Mouse (Mus musculus): Measurements from ENCODE around the gene Rora. TPM values are rescaled to one million over a fixed set of nuclear protein-coding genes. Genes with fewer than 3 reads are reported as not detected.

Gene Rora
- polyA plus RNA-seq, 1 experiment from 2014 or later, result 43.6 TPM

GRCm38 (mm10) chr9:69174527-69175116 lies 521.0 kb downstream of the Rora start:
- no peak for ATAC-seq
- Histone ChIP-seq H3K36me3 (ENCODE audit: control insufficient read depth, insufficient read depth, low read length) (no peaks in the 10 kb centered on the region), H3K4me2 (ENCODE audit: low read length) (no peak overlapping the region), H3K27ac (ENCODE audit: low read length) (no peak overlapping the region), H3K4me1 (ENCODE audit: control insufficient read depth, insufficient read depth, low read length) (no peaks in the 10 kb centered on the region), H3K9me3 (replicated peaks; ENCODE audit: control insufficient read depth, low read length, poor library complexity, severe bottlenecking) (no peaks in the 10 kb centered on the region), H3K9ac (ENCODE audit: low read depth, low read length) (no peak overlapping the region), H3K4me3 (ENCODE audit: low read depth, low read length) (no peak overlapping the region), H3K27me3 (ENCODE audit: control insufficient read depth, insufficient read depth, low read depth, low read length) (no peaks in the 10 kb centered on the region)
- WGBS, result 76% methylated on average over 10 of the region's 10 CpGs

- Histone ChIP-seq H3K4me3 (ENCODE audit: low read depth, low read length) (no peak overlapping the region), H3K27me3 (ENCODE audit: control insufficient read depth, insufficient read depth, low read depth, low read length) (no peaks in the 10 kb centered on the region), H3K27ac (ENCODE audit: low read length) (no peak overlapping the region), H3K36me3 (ENCODE audit: control insufficient read depth, insufficient read depth, low read length) (no peaks in the 10 kb centered on the region), H3K4me1 (ENCODE audit: control insufficient read depth, insufficient read depth, low read length) (no peaks in the 10 kb centered on the region), H3K9ac (ENCODE audit: low read depth, low read length) (no peak overlapping the region), H3K4me2 (ENCODE audit: low read length) (no peak overlapping the region), H3K9me3 (replicated peaks; ENCODE audit: control insufficient read depth, low read length, poor library complexity, severe bottlenecking) (no peaks in the 10 kb centered on the region)
- ATAC-seq, result no peak
- 88% methylated on average over 3 of the region's 3 CpGs for WGBS
Observed at GRCm38 (mm10) chr9:69176988-69177387, 523.4 kb downstream of the Rora start.

GRCm38 (mm10) chr9:69179224-69179623 lies 525.6 kb downstream of the Rora start:
- no peaks in the 10 kb centered on the region for H3K27me3 ChIP-seq (ENCODE audit: control insufficient read depth, insufficient read depth, low read depth, low read length)
- H3K9me3 ChIP-seq (replicated peaks; ENCODE audit: control insufficient read depth, low read length, poor library complexity, severe bottlenecking), result no peaks in the 10 kb centered on the region
- no peak overlapping the region for H3K4me2 ChIP-seq (ENCODE audit: low read length)
- no peaks in the 10 kb centered on the region for H3K36me3 ChIP-seq (ENCODE audit: control insufficient read depth, insufficient read depth, low read length)
- no peak overlapping the region for H3K4me3 ChIP-seq (ENCODE audit: low read depth, low read length)
- no peak for ATAC-seq
- H3K4me1 ChIP-seq (ENCODE audit: control insufficient read depth, insufficient read depth, low read length), result no peaks in the 10 kb centered on the region
- WGBS, result 85% methylated on average over 8 of the region's 8 CpGs
- no peak overlapping the region for H3K9ac ChIP-seq (ENCODE audit: low read depth, low read length)
- no peak overlapping the region for H3K27ac ChIP-seq (ENCODE audit: low read length)

GRCm38 (mm10) chr9:69180961-69181360 lies 527.4 kb downstream of the Rora start:
- H3K27ac ChIP-seq (ENCODE audit: low read length), result no peak overlapping the region
- H3K4me1 ChIP-seq (ENCODE audit: control insufficient read depth, insufficient read depth, low read length), result no peaks in the 10 kb centered on the region
- no peaks in the 10 kb centered on the region for H3K27me3 ChIP-seq (ENCODE audit: control insufficient read depth, insufficient read depth, low read depth, low read length)
- H3K4me2 ChIP-seq (ENCODE audit: low read length), result no peak overlapping the region
- H3K9me3 ChIP-seq (replicated peaks; ENCODE audit: control insufficient read depth, low read length, poor library complexity, severe bottlenecking), result no peaks in the 10 kb centered on the region
- no peak for ATAC-seq
- no peak overlapping the region for H3K9ac ChIP-seq (ENCODE audit: low read depth, low read length)
- H3K4me3 ChIP-seq (ENCODE audit: low read depth, low read length), result no peak overlapping the region
- 54% methylated on average over 3 of the region's 3 CpGs for WGBS
- no peaks in the 10 kb centered on the region for H3K36me3 ChIP-seq (ENCODE audit: control insufficient read depth, insufficient read depth, low read length)

- Histone ChIP-seq H3K9ac (ENCODE audit: low read depth, low read length) (no peak overlapping the region), H3K27me3 (ENCODE audit: control insufficient read depth, insufficient read depth, low read depth, low read length) (no peaks in the 10 kb centered on the region), H3K9me3 (replicated peaks; ENCODE audit: control insufficient read depth, low read length, poor library complexity, severe bottlenecking) (no peaks in the 10 kb centered on the region), H3K36me3 (ENCODE audit: control insufficient read depth, insufficient read depth, low read length) (no peaks in the 10 kb centered on the region), H3K4me3 (ENCODE audit: low read depth, low read length) (no peak overlapping the region), H3K27ac (ENCODE audit: low read length) (no peak overlapping the region), H3K4me2 (ENCODE audit: low read length) (no peak overlapping the region), H3K4me1 (ENCODE audit: control insufficient read depth, insufficient read depth, low read length) (no peaks in the 10 kb centered on the region)
- no peak for ATAC-seq
Observed at GRCm38 (mm10) chr9:69181411-69181810, 527.8 kb downstream of the Rora start.

GRCm38 (mm10) chr9:69183888-69184287 lies 530.3 kb downstream of the Rora start:
- no peak overlapping the region for H3K27ac ChIP-seq (ENCODE audit: low read length)
- 75% methylated on average over 4 of the region's 4 CpGs for WGBS

GRCm38 (mm10) chr9:69190726-69191125 lies 537.1 kb downstream of the Rora start:
- Histone ChIP-seq H3K4me1 (ENCODE audit: control insufficient read depth, insufficient read depth, low read length) (no peaks in the 10 kb centered on the region), H3K4me3 (ENCODE audit: low read depth, low read length) (no peak overlapping the region), H3K27me3 (ENCODE audit: control insufficient read depth, insufficient read depth, low read depth, low read length) (no peaks in the 10 kb centered on the region), H3K9ac (ENCODE audit: low read depth, low read length) (no peak overlapping the region), H3K9me3 (replicated peaks; ENCODE audit: control insufficient read depth, low read length, poor library complexity, severe bottlenecking) (no peaks in the 10 kb centered on the region), H3K4me2 (ENCODE audit: low read length) (no peak overlapping the region), H3K27ac (ENCODE audit: low read length) (no peak overlapping the region), H3K36me3 (ENCODE audit: control insufficient read depth, insufficient read depth, low read length) (no peaks in the 10 kb centered on the region)
- no peak for ATAC-seq
- WGBS, result 29% methylated on average over 1 of the region's 1 CpGs

More at GRCm38 (mm10) chr9:69183888-69184287, 530.3 kb downstream of the Rora start:
- Histone ChIP-seq H3K36me3 (ENCODE audit: control insufficient read depth, insufficient read depth, low read length) (no peaks in the 10 kb centered on the region), H3K9me3 (replicated peaks; ENCODE audit: control insufficient read depth, low read length, poor library complexity, severe bottlenecking) (no peaks in the 10 kb centered on the region), H3K27me3 (ENCODE audit: control insufficient read depth, insufficient read depth, low read depth, low read length) (no peaks in the 10 kb centered on the region), H3K4me2 (ENCODE audit: low read length) (no peak overlapping the region), H3K4me3 (ENCODE audit: low read depth, low read length) (no peak overlapping the region), H3K4me1 (ENCODE audit: control insufficient read depth, insufficient read depth, low read length) (no peaks in the 10 kb centered on the region), H3K9ac (ENCODE audit: low read depth, low read length) (no peak overlapping the region)
- no peak for ATAC-seq

- ATAC-seq, result no peak
- WGBS, result 88% methylated on average over 8 of the region's 8 CpGs
- Histone ChIP-seq H3K27ac (ENCODE audit: low read length) (no peak overlapping the region), H3K4me3 (ENCODE audit: low read depth, low read length) (no peak overlapping the region), H3K4me1 (ENCODE audit: control insufficient read depth, insufficient read depth, low read length) (no peaks in the 10 kb centered on the region), H3K36me3 (ENCODE audit: control insufficient read depth, insufficient read depth, low read length) (no peaks in the 10 kb centered on the region), H3K4me2 (ENCODE audit: low read length) (no peak overlapping the region), H3K27me3 (ENCODE audit: control insufficient read depth, insufficient read depth, low read depth, low read length) (no peaks in the 10 kb centered on the region), H3K9me3 (replicated peaks; ENCODE audit: control insufficient read depth, low read length, poor library complexity, severe bottlenecking) (no peaks in the 10 kb centered on the region), H3K9ac (ENCODE audit: low read depth, low read length) (no peak overlapping the region)
Observed at GRCm38 (mm10) chr9:69192446-69192845, 538.9 kb downstream of the Rora start.

GRCm38 (mm10) chr9:69194638-69195605 lies 541.3 kb downstream of the Rora start:
- H3K27me3 ChIP-seq (ENCODE audit: control insufficient read depth, insufficient read depth, low read depth, low read length), result no peaks in the 10 kb centered on the region
- H3K4me2 ChIP-seq (ENCODE audit: low read length), result no peak overlapping the region
- WGBS, result 89% methylated on average over 13 of the region's 13 CpGs
- ATAC-seq, result no peak
- H3K4me3 ChIP-seq (ENCODE audit: low read depth, low read length), result no peak overlapping the region
- H3K9me3 ChIP-seq (replicated peaks; ENCODE audit: control insufficient read depth, low read length, poor library complexity, severe bottlenecking), result no peaks in the 10 kb centered on the region
- no peaks in the 10 kb centered on the region for H3K4me1 ChIP-seq (ENCODE audit: control insufficient read depth, insufficient read depth, low read length)
- no peak overlapping the region for H3K9ac ChIP-seq (ENCODE audit: low read depth, low read length)
- no peaks in the 10 kb centered on the region for H3K36me3 ChIP-seq (ENCODE audit: control insufficient read depth, insufficient read depth, low read length)
- H3K27ac ChIP-seq (ENCODE audit: low read length), result no peak overlapping the region
